In genomic region chr9:16599888-16600287, GRCm38 (mm10) we compare ENCODE assay signal across 16 mouse cellular contexts.
DNase-seq lines count a peak whose midpoint lies in the region; ATAC-seq and TF ChIP-seq lines count a peak whose summit lies in the region.
"Had no signal": no experiment of that assay in that cellular context is flagged by ENCODE, and none has a peak within 500 bp of the region (broad histone marks: within the 10 kb centered on the region; RNA-seq: fewer than 3 reads in every experiment).

No protein-coding gene starts in this region.

- no peak for TF ChIP-seq CTCF in hindbrain, postnatal 0 days (IDR thresholded peaks at IDR 0.05; ENCODE audit: low read depth)

- 60% methylated on average over 3 of the region's 3 CpGs for WGBS in hindbrain, embryonic 12.5 days
- 62% methylated on average over 3 of the region's 3 CpGs for WGBS in hindbrain, postnatal 0 days
- WGBS in neural tube, embryonic 11.5 days = 56% methylated on average over 3 of the region's 3 CpGs
- WGBS in forebrain, embryonic 14.5 days = 70% methylated on average over 3 of the region's 3 CpGs

- no peak overlapping the region for H3K27ac ChIP-seq in hindbrain, embryonic 12.5 days
- no peak overlapping the region for H3K27ac ChIP-seq in hindbrain, postnatal 0 days
- H3K27ac ChIP-seq in neural tube, embryonic 11.5 days (ENCODE audit: low read depth, low read length) = no peak overlapping the region
- H3K27ac ChIP-seq in forebrain, embryonic 14.5 days (ENCODE audit: low read depth, low read length) = no peak overlapping the region
- H3K27ac ChIP-seq: embryonic facial prominence, embryonic 10.5 days; hindbrain, embryonic 14.5 days had no signal

- no peaks in the 10 kb centered on the region for H3K27me3 ChIP-seq in hindbrain, embryonic 12.5 days
- no peaks in the 10 kb centered on the region for H3K27me3 ChIP-seq in hindbrain, postnatal 0 days (ENCODE audit: insufficient read depth, low read length)
- no peaks in the 10 kb centered on the region for H3K27me3 ChIP-seq in neural tube, embryonic 11.5 days (ENCODE audit: control insufficient read depth, insufficient read depth, low read length)
- H3K27me3 ChIP-seq in forebrain, embryonic 14.5 days (replicated peaks; ENCODE audit: control insufficient read depth, insufficient read depth, low read length) = no peaks in the 10 kb centered on the region
- H3K27me3 ChIP-seq: heart, embryonic 12.5 days had no signal

- peak; percentile 52; the same call in 1 of the 2 replicates for ATAC-seq in hindbrain, embryonic 12.5 days (ENCODE audit: low FRiP score)
- ATAC-seq in hindbrain, postnatal 0 days = no peak
- peak; percentile 78 for ATAC-seq in neural tube, embryonic 11.5 days (ENCODE audit: insufficient read depth, low FRiP score, low TSS enrichment)
- ATAC-seq in forebrain, embryonic 14.5 days = 0 out of 2 replicates have a peak, but pooled peaks have one; percentile 42
- ATAC-seq: intestine, embryonic 16.5 days had no signal

- H3K9ac ChIP-seq in hindbrain, embryonic 12.5 days = no peak overlapping the region
- no peak overlapping the region for H3K9ac ChIP-seq in hindbrain, postnatal 0 days (replicated peaks; ENCODE audit: low read length)
- no peak overlapping the region for H3K9ac ChIP-seq in neural tube, embryonic 11.5 days (ENCODE audit: low read length)
- no peak overlapping the region for H3K9ac ChIP-seq in forebrain, embryonic 14.5 days (ENCODE audit: low read length)
- H3K9ac ChIP-seq: heart, embryonic 12.5 days; hindbrain, embryonic 14.5 days had no signal

- no peak overlapping the region for H3K4me2 ChIP-seq in hindbrain, embryonic 12.5 days (replicated peaks)
- H3K4me2 ChIP-seq in hindbrain, postnatal 0 days (ENCODE audit: low read depth, low read length) = no peak overlapping the region
- H3K4me2 ChIP-seq in neural tube, embryonic 11.5 days (ENCODE audit: low read depth) = no peak overlapping the region
- no peak overlapping the region for H3K4me2 ChIP-seq in forebrain, embryonic 14.5 days (ENCODE audit: low read length)
- H3K4me2 ChIP-seq: heart, embryonic 12.5 days; hindbrain, embryonic 14.5 days had no signal

- H3K36me3 ChIP-seq in hindbrain, embryonic 12.5 days = no peaks in the 10 kb centered on the region
- no peaks in the 10 kb centered on the region for H3K36me3 ChIP-seq in hindbrain, postnatal 0 days (ENCODE audit: insufficient read depth, low read length)
- no peaks in the 10 kb centered on the region for H3K36me3 ChIP-seq in neural tube, embryonic 11.5 days (ENCODE audit: control insufficient read depth, insufficient read depth, low read length)
- no peaks in the 10 kb centered on the region for H3K36me3 ChIP-seq in forebrain, embryonic 14.5 days (ENCODE audit: control insufficient read depth, insufficient read depth, low read length)
- H3K36me3 ChIP-seq: embryonic facial prominence, embryonic 10.5 days; heart, embryonic 12.5 days had no signal

- no peak overlapping the region for H3K4me3 ChIP-seq in hindbrain, embryonic 12.5 days
- H3K4me3 ChIP-seq in hindbrain, postnatal 0 days (ENCODE audit: low read length) = no peak overlapping the region
- no peak overlapping the region for H3K4me3 ChIP-seq in neural tube, embryonic 11.5 days (ENCODE audit: low read depth, low read length)
- no peak overlapping the region for H3K4me3 ChIP-seq in forebrain, embryonic 14.5 days (ENCODE audit: low read depth, low read length)
- H3K4me3 ChIP-seq: embryonic facial prominence, embryonic 10.5 days; heart, embryonic 12.5 days had no signal

- peaks cover 3% of the 10 kb centered on the region for H3K4me1 ChIP-seq in hindbrain, embryonic 12.5 days
- no peaks in the 10 kb centered on the region for H3K4me1 ChIP-seq in hindbrain, postnatal 0 days (ENCODE audit: insufficient read depth, low read length)
- H3K4me1 ChIP-seq in neural tube, embryonic 11.5 days (ENCODE audit: control insufficient read depth, insufficient read depth, low read length) = no peaks in the 10 kb centered on the region
- H3K4me1 ChIP-seq in forebrain, embryonic 14.5 days (ENCODE audit: control insufficient read depth, insufficient read depth, low read length) = 0 out of 2 replicates have a peak, but pooled peaks cover 5% of the 10 kb centered on the region
- H3K4me1 ChIP-seq: heart, embryonic 12.5 days had no signal

- DNase-seq in hindbrain, postnatal 0 days (ENCODE audit: low spot score) = no peak
- DNase-seq in neural tube, embryonic 11.5 days (ENCODE audit: low spot score) = no peak
- no peak for DNase-seq in neural tube, embryonic 10.5 days (ENCODE audit: extremely low spot score, low spot score)
- DNase-seq in forebrain, embryonic 14.5 days (ENCODE audit: low spot score) = no peak
- no peak for DNase-seq in natural killer cell, adult 2 months (ENCODE audit: low spot score in 2 of 2)
- DNase-seq in ovary, postnatal 36 days (ENCODE audit: low spot score) = no peak
- DNase-seq: adrenal gland, adult 2 months; adrenal gland, postnatal 25 days; cerebellum, adult 2 months; cerebellum, postnatal 10 days; gastrocnemius, postnatal 14 days had no signal

- no peaks in the 10 kb centered on the region for H3K9me3 ChIP-seq in hindbrain, embryonic 12.5 days (replicated peaks)
- no peaks in the 10 kb centered on the region for H3K9me3 ChIP-seq in hindbrain, postnatal 0 days (ENCODE audit: low read length)
- no peaks in the 10 kb centered on the region for H3K9me3 ChIP-seq in neural tube, embryonic 11.5 days (ENCODE audit: control insufficient read depth, low read length)
- H3K9me3 ChIP-seq in forebrain, embryonic 14.5 days (replicated peaks; ENCODE audit: control insufficient read depth, low read length) = no peaks in the 10 kb centered on the region
- H3K9me3 ChIP-seq: embryonic facial prominence, embryonic 10.5 days; heart, embryonic 12.5 days had no signal
